Comparison of ENCODE assay signal across 13 mouse cellular contexts in the genomic region with DNA sequence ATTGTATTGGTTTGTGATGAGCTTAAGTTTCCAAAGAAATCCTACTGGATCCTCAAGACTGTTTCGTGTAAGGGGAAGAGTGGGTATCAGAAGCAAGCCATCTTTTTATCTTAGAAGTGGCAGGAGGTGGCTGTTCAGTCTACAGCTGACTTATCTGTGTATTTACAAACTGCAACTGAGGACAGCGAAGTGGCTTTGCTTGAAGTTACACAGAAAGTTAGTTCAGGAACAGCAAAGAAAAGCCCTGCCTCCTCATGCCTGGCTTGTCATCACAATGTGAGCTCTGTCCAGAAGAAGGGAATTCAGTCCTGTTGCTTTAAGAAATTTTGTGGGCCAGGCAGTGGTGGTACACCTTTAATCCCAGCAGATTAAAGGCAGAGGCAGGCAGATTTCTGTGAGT.
DNase-seq lines count a peak whose midpoint lies in the region; ATAC-seq and TF ChIP-seq lines count a peak whose summit lies in the region.
"Had no signal": no experiment of that assay in that cellular context is flagged by ENCODE, and none has a peak within 500 bp of the region (broad histone marks: within the 10 kb centered on the region; RNA-seq: fewer than 3 reads in every experiment).

No protein-coding gene starts in this region.

- H3K9me3 ChIP-seq in intestine, embryonic 14.5 days (ENCODE audit: control insufficient read depth, low read length): no peaks in the 10 kb centered on the region
- no peaks in the 10 kb centered on the region for H3K9me3 ChIP-seq in intestine, embryonic 15.5 days
- H3K9me3 ChIP-seq in embryonic facial prominence, embryonic 14.5 days (ENCODE audit: control insufficient read depth, low read length): no peaks in the 10 kb centered on the region
- no peaks in the 10 kb centered on the region for H3K9me3 ChIP-seq in liver, embryonic 13.5 days (replicated peaks)
- H3K9me3 ChIP-seq: forebrain, embryonic 12.5 days had no signal

- H3K27me3 ChIP-seq in intestine, embryonic 14.5 days (replicated peaks; ENCODE audit: control insufficient read depth, insufficient read depth, low read length): no peaks in the 10 kb centered on the region
- no peaks in the 10 kb centered on the region for H3K27me3 ChIP-seq in intestine, embryonic 15.5 days (replicated peaks)
- H3K27me3 ChIP-seq in embryonic facial prominence, embryonic 14.5 days (replicated peaks; ENCODE audit: control insufficient read depth, insufficient read depth, low read length): no peaks in the 10 kb centered on the region
- no peaks in the 10 kb centered on the region for H3K27me3 ChIP-seq in liver, embryonic 13.5 days
- H3K27me3 ChIP-seq: forebrain, embryonic 12.5 days had no signal

- no peak overlapping the region for H3K27ac ChIP-seq in intestine, embryonic 14.5 days (ENCODE audit: low read depth)
- no peak overlapping the region for H3K27ac ChIP-seq in intestine, embryonic 15.5 days
- H3K27ac ChIP-seq in bone marrow, adult 2 months (ENCODE audit: control insufficient read depth, insufficient read depth, low read depth, low read length, poor library complexity): peak overlapping the region; percentile 48; the same call in 1 of the 2 replicates
- peak overlapping the region; percentile 87; the same call in 1 of the 2 replicates for H3K27ac ChIP-seq in embryonic facial prominence, embryonic 14.5 days (replicated peaks; ENCODE audit: low read depth, low read length)
- H3K27ac ChIP-seq in liver, embryonic 13.5 days: peak overlapping the region; percentile 96
- H3K27ac ChIP-seq: macrophage had no signal

- H3K9ac ChIP-seq in intestine, embryonic 14.5 days (ENCODE audit: low read length): no peak overlapping the region
- H3K9ac ChIP-seq in intestine, embryonic 15.5 days: no peak overlapping the region
- no peak overlapping the region for H3K9ac ChIP-seq in embryonic facial prominence, embryonic 14.5 days (ENCODE audit: low read depth, low read length)
- H3K9ac ChIP-seq in liver, embryonic 13.5 days: peak overlapping the region; percentile 71
- H3K9ac ChIP-seq: forebrain, embryonic 12.5 days had no signal

- H3K4me2 ChIP-seq in intestine, embryonic 14.5 days (ENCODE audit: low read length): no peak overlapping the region
- H3K4me2 ChIP-seq in intestine, embryonic 15.5 days (replicated peaks): no peak overlapping the region
- H3K4me2 ChIP-seq in embryonic facial prominence, embryonic 14.5 days (ENCODE audit: low read depth, low read length): no peak overlapping the region
- peak overlapping the region; percentile 63 for H3K4me2 ChIP-seq in liver, embryonic 13.5 days
- H3K4me2 ChIP-seq: forebrain, embryonic 12.5 days had no signal

- H3K4me1 ChIP-seq in intestine, embryonic 14.5 days (replicated peaks; ENCODE audit: control insufficient read depth, insufficient read depth, low read length): peaks cover 37% of the 10 kb centered on the region
- H3K4me1 ChIP-seq in intestine, embryonic 15.5 days (replicated peaks): peaks cover 19% of the 10 kb centered on the region
- peaks cover 8% of the 10 kb centered on the region for H3K4me1 ChIP-seq in bone marrow, adult 2 months (ENCODE audit: control insufficient read depth, insufficient read depth, low read length)
- peaks cover 36% of the 10 kb centered on the region for H3K4me1 ChIP-seq in embryonic facial prominence, embryonic 14.5 days (ENCODE audit: control insufficient read depth, insufficient read depth, low read length)
- peaks cover 59% of the 10 kb centered on the region for H3K4me1 ChIP-seq in liver, embryonic 13.5 days (replicated peaks)

- DNase-seq in intestine, embryonic 14.5 days (ENCODE audit: low spot score): peak; percentile 50
- DNase-seq in embryonic facial prominence, embryonic 14.5 days (ENCODE audit: low spot score): no peak
- DNase-seq in liver, embryonic 13.5 days: peak; percentile 62
- DNase-seq in left cerebral cortex, postnatal 10 days (ENCODE audit: extremely low spot score in 1 of 2, low spot score in 2 of 2): no peak
- no peak for DNase-seq in cerebellum, adult 18-20 months
- no peak for DNase-seq in gastrocnemius, postnatal 14 days
- DNase-seq: adrenal gland, postnatal 36 days; layer of hippocampus, adult 9-11 months; retina, postnatal 1 day had no signal

- H3K4me3 ChIP-seq in intestine, embryonic 14.5 days (ENCODE audit: low read depth, low read length): no peak overlapping the region
- no peak overlapping the region for H3K4me3 ChIP-seq in intestine, embryonic 15.5 days (replicated peaks)
- H3K4me3 ChIP-seq in bone marrow, adult 2 months (replicated peaks; ENCODE audit: control insufficient read depth, low read depth, low read length): no peak overlapping the region
- H3K4me3 ChIP-seq in embryonic facial prominence, embryonic 14.5 days (ENCODE audit: low read depth, low read length): no peak overlapping the region
- peak overlapping the region; percentile 33 for H3K4me3 ChIP-seq in liver, embryonic 13.5 days (replicated peaks)
- H3K4me3 ChIP-seq: forebrain, embryonic 12.5 days had no signal

- TF ChIP-seq CTCF in bone marrow, adult 2 months (IDR thresholded peaks at IDR 0.05; ENCODE audit: control insufficient read depth, insufficient read depth, low read length): no peak

- TF ChIP-seq POLR2A in bone marrow, adult 2 months (IDR thresholded peaks at IDR 0.05; ENCODE audit: borderline replicate concordance, control insufficient read depth, low read depth, low read length): no peak

- ATAC-seq in intestine, embryonic 14.5 days (replicated peaks; ENCODE audit: low FRiP score, low TSS enrichment, low read depth): no peak
- ATAC-seq in intestine, embryonic 15.5 days: no peak
- no peak for ATAC-seq in embryonic facial prominence, embryonic 14.5 days (ENCODE audit: low read depth)
- ATAC-seq in liver, embryonic 13.5 days (ENCODE audit: low read depth): peak; percentile 56

- no peaks in the 10 kb centered on the region for H3K36me3 ChIP-seq in intestine, embryonic 14.5 days (ENCODE audit: control insufficient read depth, insufficient read depth, low read length)
- no peaks in the 10 kb centered on the region for H3K36me3 ChIP-seq in intestine, embryonic 15.5 days
- H3K36me3 ChIP-seq in embryonic facial prominence, embryonic 14.5 days (ENCODE audit: control insufficient read depth, insufficient read depth, low read length): no peaks in the 10 kb centered on the region
- no peaks in the 10 kb centered on the region for H3K36me3 ChIP-seq in liver, embryonic 13.5 days
- H3K36me3 ChIP-seq: forebrain, embryonic 12.5 days had no signal

- intact Hi-C loops in left cerebral cortex, postnatal 10 days (cut with DNase I): loop anchor here (2.0 to 5.0 kb wide), 4 partner anchors 66 to 521 kb away; no protein-coding TSS in a partner anchor
- intact Hi-C loops in gastrocnemius, postnatal 14 days (cut with DNase I; ENCODE audit: low total_unique reads): loop anchor here (5.0 kb wide), 1 partner anchor 501 kb away; a partner anchor contains a TSS

- WGBS in intestine, embryonic 14.5 days: 90% methylated on average over 2 of the region's 2 CpGs
- 85% methylated on average over 2 of the region's 2 CpGs for WGBS in intestine, embryonic 15.5 days
- WGBS in bone marrow, adult 2 months: 75% methylated on average over 2 of the region's 2 CpGs
- WGBS in embryonic facial prominence, embryonic 14.5 days: 86% methylated on average over 2 of the region's 2 CpGs
- 13% methylated on average over 2 of the region's 2 CpGs for WGBS in liver, embryonic 13.5 days (ENCODE audit: insufficient replicate concordance)

Comparison
In these comparisons a context has a peak if more than half of its experiments do, and no peak if none do; other contexts are left out.
1. DNase-seq: peak in intestine, embryonic 14.5 days (single experiment) and liver, embryonic 13.5 days (single experiment); none in embryonic facial prominence, embryonic 14.5 days (single experiment), left cerebral cortex, postnatal 10 days (0 of 2), cerebellum, adult 18-20 months (0 of 2) and gastrocnemius, postnatal 14 days (single experiment).
2. H3K27ac ChIP-seq: peak in bone marrow, adult 2 months (single experiment), embryonic facial prominence, embryonic 14.5 days (single experiment) and liver, embryonic 13.5 days (single experiment); none in intestine, embryonic 14.5 days (single experiment) and intestine, embryonic 15.5 days (single experiment).